Mouse (Mus musculus) liver, adult 10 weeks (tissue): Measurements from ENCODE around the gene Olfr272. TPM values are rescaled to one million over a fixed set of nuclear protein-coding genes. Genes with fewer than 3 reads are reported as not detected.

ENCODE experiments used
- polyA plus RNA-seq: library from polyadenylated mRNA; stranded (reverse); fragments of 350-450 nt; fragmentation: Illumina TruSeq; extraction: RNeasy Lipid Tissue Mini Kit (QIAGEN cat#74804); gene quantifications from one replicate; pipeline ENCODE4 v1.2.3, GENCODE M21; 2014; ENCODE audit warnings: low read depth, low replicate concordance

Olfr272 gene
- polyA plus RNA-seq, result not detected

DNA sequence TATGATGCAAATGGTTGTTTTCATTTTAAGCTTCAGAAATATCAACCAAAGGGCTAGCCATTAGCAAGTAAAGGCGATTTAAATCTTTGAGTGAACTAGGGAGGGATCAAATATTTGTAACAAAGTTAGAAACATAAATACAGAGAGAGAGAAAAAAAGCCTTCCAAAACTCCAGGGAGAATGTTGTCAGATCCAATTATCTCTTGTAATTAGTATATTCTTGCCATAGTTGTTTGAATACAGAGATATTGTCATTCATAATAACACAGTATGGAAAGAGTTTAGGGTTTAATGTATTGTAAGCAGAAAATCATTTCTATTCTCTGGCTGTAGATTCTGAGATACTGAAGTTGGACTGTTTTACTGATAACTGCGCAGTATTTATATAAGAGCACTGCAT, at the start of gene Olfr272:
TSS of gene Olfr272 (minus strand) at position 101 of the 400 bp plus-strand sequence.

DNA sequence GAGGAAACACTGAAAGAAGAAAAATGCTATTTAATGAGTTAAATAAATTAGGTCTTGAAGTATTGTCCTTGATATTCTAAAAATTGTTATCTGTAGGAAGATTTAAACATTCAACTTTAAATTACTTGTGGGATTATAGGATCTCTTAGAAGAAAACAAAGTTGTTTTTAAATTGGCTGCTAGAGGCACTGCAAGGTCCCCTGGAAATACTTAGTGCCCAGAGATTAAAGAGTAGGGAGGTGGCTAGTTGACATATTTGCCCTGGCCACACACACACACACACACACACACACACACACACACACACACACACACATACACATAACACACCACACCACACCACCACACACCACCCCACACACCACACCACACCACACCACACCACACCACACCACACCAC, 45.3 kb upstream of the Olfr272 start, which contains the start of gene Olfr270:
TSS of gene Olfr270 (plus strand) at position 301 of the 400 bp plus-strand sequence.

Other genes with a start within 250 kb of the Olfr272 start
- not detected for gene Olfr275, start 104.6 kb downstream of the Olfr272 start, polyA plus RNA-seq
- gene Olfr273, start 59.9 kb downstream of the Olfr272 start, polyA plus RNA-seq, result not detected
- gene Olfr270, start 45.4 kb upstream of the Olfr272 start, polyA plus RNA-seq, result not detected
- not detected for gene Nipsnap3a, start 70.1 kb upstream of the Olfr272 start, polyA plus RNA-seq
- gene Nipsnap3b, start 92.7 kb upstream of the Olfr272 start, polyA plus RNA-seq, result 86.5 TPM
- gene Abca1, start 240.7 kb upstream of the Olfr272 start, polyA plus RNA-seq, result 76.3 TPM